Mouse (Mus musculus): ENCODE results near the gene Slc36a1. TPM values are rescaled to one million over a fixed set of nuclear protein-coding genes. Genes with fewer than 3 reads are reported as not detected.
A peak's percentile ranks its signal among the peaks of the same experiment; 100 is the strongest.

Gene Slc36a1
- total RNA-seq (2021), result 10 to 100 TPM; 12.1 to 13.7 TPM
- long read RNA-seq, experiment 1, partial matches to known transcripts, result 0 of 2 reads
- long read RNA-seq, experiment 1, other reads (novel, unspliced or antisense), result 2 of 2 reads
- long read RNA-seq, experiment 2, partial matches to known transcripts, result 2 of 7 reads
- long read RNA-seq, experiment 2, other reads (novel, unspliced or antisense), result 5 of 7 reads

DNA sequence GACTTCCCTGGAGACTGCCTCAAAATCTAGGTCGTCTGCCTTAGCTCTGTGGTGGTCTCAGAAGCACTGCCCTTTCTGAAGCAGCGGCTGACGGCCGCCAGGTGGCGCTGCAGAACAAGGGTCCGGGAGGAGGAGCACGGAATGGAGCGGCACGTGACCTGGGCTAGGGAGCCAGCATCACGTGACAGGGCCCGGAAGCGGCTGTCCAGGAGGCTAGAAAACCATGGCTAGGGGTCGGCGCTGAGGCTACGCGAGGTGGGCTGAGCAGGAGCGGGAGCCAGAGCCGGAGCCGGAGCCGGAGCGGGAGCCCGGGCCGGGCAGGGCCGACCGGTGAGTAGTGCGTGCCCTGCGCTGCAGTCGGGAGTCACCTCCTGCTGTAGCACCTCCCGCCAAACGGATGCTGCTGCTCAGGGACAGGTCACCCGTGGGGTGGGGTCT, at the start of gene Slc36a1:
Gene Slc36a1, plus strand, starts transcription at position 192 of the 438 bp plus-strand sequence.
- intact Hi-C loops (cut with DNase I), result loop anchor here (1.0 to 5.0 kb wide), 4 partner anchors 33 to 243 kb away; no protein-coding TSS in a partner anchor
- peak; percentile 98 to 99 for DNase-seq

DNA sequence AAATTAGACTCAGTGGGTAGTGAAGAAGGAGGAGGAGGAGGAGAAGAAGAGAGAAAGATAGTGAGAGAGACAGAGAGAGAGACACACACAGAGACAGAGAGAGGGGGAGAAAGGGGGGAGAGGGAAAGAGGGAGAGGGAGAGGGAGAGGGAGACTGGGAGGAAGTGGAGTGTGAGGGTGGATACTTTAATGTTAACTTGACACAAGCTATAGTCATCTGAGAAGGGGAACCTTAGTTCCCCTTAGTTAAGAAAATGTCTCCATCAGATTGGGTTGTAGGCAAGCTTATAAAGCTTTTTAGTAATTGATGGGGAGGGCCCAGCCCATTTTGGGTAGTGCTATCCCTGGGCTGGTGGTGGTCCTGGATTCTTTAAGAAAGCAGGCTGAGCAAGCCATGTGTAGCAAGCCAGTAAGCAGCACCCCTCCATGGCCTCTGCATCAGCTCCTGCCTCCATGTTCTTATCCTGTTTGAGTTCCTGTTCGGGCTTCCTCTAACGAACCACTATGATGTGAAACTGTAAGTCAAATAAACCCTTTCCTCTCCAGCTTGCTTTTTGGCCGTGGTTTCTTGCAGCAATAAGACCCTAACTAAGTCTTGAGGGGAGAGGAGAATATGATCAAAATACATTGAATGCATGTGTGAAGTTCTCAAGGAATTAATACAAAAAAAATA, 49.6 kb upstream of the Slc36a1 start:
- DNase-seq, result no peak
- intact Hi-C loops (cut with DNase I), result loop anchor here (5.0 kb wide), 3 partner anchors 57 to 277 kb away; partner anchors contain the start of gene Gm2a

DNA sequence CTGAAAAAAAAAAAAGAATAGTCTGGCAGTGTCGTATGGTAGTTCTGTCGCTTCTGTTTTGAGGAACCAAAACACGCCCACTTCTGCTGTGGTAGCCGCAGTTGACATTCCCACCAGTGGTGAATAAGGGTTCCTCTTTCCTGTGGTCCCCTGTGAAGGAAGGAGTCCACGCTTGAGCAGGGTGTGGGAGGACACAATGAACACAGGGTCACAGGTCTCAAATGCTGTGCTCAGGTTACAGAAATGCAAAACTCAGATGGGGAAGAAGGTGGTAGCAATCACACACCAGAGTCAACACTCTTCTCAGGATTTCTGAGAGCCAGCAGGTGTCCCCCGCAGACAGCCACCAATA, 49.1 kb upstream of the Slc36a1 start:
- no peak for DNase-seq
- intact Hi-C loops (cut with DNase I), result loop anchor here (5.0 kb wide), 3 partner anchors 58 to 278 kb away; partner anchors contain the start of gene Gm2a

- peak; percentile 76 to 90 for DNase-seq
- intact Hi-C loops (cut with DNase I), result loop anchor here (2.0 to 5.0 kb wide), 4 partner anchors 62 to 282 kb away; partner anchors contain the start of gene Gm2a
Measured at GRCm38 (mm10) chr11:55158785-55159359, 45.3 kb upstream of the Slc36a1 start.

DNA sequence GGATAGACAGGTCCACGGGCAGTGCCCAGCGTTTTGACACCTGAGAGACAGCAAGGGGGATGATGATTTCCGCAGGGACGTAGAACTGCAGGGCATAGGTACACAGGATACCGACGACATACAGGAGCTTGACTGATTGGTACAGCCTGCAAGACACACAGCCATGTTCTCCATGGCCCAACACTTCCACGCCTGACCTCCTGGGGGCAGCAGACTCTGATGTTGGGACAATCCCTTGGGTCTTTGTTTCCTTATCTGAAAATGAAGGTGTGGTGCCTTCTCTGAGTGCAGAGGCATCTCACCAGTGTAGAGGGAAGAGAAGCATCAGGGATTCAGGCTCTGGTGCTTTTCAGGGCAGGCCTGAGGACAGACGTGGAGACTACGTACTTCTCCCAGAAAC, 41.5 kb upstream of the Slc36a1 start:
- DNase-seq, result peak; percentile 33 to 49
- intact Hi-C loops (cut with DNase I), result loop anchor here (5.0 kb wide), 1 partner anchor 75 kb away; no protein-coding TSS in a partner anchor

- peak; percentile 26 to 61 for DNase-seq
- intact Hi-C loops (cut with DNase I), result loop anchor here (5.0 kb wide), 1 partner anchor 73 kb away; no protein-coding TSS in a partner anchor
Measured at GRCm38 (mm10) chr11:55164723-55165122, 39.4 kb upstream of the Slc36a1 start.

DNA sequence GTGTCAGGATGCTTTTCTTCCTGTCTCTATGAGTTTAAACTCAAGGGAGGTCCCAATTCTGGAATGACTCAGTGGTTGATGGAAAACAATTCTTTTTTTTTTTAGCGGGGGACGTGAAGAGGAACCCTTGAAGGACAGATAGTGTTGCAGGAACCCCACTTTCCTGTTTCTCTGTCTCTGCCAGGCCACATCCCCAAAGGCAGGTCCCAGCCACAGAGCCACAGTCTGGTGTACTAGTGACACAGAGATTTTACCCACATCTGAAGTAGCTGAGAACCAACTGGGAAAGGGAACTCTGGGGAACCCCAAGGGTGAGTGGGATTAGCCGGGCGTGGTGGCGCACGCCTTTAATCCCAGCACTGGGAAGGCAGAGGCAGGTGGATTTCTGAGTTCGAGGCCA, 38.4 kb upstream of the Slc36a1 start:
- intact Hi-C loops (cut with DNase I), result no loop called here
- DNase-seq, result no peak

- intact Hi-C loops (cut with DNase I), result no loop called here
Measured at GRCm38 (mm10) chr11:55168504-55168903, 35.6 kb upstream of the Slc36a1 start.

GRCm38 (mm10) chr11:55168914-55169313, 35.2 kb upstream of the Slc36a1 start:
- intact Hi-C loops (cut with DNase I), result no loop called here

More at GRCm38 (mm10) chr11:55168504-55168903, 35.6 kb upstream of the Slc36a1 start:
- no peak for DNase-seq

GRCm38 (mm10) chr11:55170501-55170900, 33.6 kb upstream of the Slc36a1 start:
- intact Hi-C loops (cut with DNase I), result no loop called here
- DNase-seq, result no peak

More at GRCm38 (mm10) chr11:55168914-55169313, 35.2 kb upstream of the Slc36a1 start:
- no peak for DNase-seq

GRCm38 (mm10) chr11:55178830-55179229, 25.3 kb upstream of the Slc36a1 start:
- intact Hi-C loops (cut with DNase I), result no loop called here
- no peak for DNase-seq

DNA sequence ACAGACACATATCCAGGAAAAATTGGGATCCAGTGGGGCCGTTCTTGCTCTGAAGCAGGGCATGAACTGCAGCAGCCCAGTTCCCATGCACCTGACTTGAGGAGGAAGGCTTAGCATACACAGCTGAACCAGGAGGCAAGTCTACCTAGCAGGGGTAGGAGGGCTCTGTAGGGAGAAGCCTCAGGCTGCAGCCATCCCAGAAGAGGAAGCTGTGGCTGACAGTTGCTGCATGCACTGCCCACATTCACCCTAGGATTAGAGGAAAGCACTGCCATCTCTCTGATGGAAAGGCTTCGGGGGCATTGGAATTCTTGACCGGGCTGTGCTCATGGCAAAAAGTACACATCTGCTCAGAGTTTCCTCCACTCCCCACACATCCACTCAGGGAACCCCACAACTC, 24.3 kb upstream of the Slc36a1 start:
- no peak for DNase-seq
- intact Hi-C loops (cut with DNase I), result no loop called here

DNA sequence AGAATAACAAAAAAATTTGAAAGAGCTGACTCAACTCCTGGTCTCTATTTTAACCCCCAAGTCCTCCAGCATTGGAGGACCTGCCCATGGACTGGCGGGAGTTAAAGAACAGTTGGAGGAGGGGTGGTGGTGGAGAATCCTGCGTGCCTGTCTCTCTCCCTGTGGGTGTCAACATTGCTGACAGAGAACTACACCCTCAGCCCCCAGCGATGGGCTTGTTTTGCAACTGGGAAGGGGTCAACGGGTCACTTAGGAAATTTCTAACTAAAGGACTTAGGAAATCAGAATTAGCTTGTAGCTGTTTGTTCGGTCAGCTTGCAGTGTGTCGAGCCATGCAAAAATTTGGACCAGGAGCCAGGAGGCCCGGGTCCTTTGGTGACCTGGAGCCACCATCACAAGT, 21.0 kb upstream of the Slc36a1 start:
- intact Hi-C loops (cut with DNase I), result no loop called here
- DNase-seq, result no peak

DNA sequence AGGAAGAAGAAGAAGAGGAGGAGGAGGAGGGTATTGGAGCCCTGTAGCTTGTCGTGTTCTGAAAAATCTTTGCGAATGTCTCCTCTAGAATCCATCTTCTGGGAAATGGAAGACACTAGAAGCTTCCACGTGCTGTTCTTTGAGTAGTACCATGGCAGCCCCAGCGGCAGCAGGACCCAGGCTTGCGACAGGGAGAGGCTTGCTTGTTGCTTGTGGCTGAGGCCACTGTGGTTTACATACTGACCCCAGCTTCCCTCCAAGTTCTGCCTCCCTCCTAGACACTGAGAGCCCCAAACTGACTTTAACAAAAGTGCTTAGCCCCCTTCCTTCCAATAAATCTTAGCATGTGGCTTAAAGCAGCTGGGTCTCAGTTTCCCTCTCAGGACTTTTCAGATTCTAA, 19.9 kb upstream of the Slc36a1 start:
- no peak for DNase-seq
- intact Hi-C loops (cut with DNase I), result no loop called here

DNA sequence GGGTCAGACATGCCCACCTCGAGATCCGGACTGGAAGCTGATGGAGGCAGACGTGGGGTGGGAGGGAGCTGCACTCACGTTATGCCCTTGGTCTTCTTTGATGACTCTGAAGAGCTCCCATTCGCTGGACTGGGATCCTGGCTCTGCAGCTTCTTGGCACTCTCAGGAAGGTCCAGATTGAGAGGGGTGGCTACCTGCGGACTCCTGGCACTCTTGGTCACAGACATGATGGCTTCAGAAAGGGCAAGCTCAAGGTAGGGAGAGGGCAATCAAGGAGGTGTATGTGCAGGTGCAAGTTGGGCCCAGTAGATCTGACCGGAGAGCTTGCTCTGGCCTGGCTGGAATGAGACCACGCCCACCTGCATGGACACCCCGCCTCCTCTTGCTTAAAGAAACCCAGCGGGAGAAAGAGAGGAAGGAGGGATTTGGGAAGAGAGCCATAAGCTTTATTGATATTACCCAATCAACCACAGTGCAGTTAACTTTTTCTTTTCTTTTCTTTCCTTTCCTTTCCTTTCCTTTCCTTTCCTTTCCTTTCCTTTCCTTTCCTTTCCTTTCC, 19.3 kb upstream of the Slc36a1 start, which contains the start of gene Slc36a2:
Gene Slc36a2, minus strand, starts transcription at position 345 of the 559 bp plus-strand sequence.
- intact Hi-C loops (cut with DNase I), result no loop called here
- DNase-seq, result no peak

DNA sequence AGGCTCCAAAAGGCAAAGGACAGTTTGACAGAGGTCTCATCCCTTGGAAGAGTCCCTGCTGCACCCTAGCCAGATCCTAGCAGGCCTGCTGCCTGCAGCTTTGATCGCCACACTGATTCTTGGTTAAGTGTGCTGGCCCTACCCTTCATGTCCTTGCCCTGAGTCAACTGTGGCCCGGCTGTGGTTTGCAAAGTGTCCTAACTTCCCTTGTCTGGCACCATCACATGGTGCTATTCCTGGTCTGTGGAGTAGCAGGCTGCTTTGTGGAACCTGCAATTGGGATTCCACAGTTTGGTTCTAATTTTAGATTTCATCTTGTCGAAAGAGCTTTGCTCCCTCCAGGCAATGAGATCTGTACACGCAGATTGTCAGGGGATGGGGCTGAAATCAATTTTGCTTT, 16.9 kb upstream of the Slc36a1 start:
- intact Hi-C loops (cut with DNase I), result no loop called here
- DNase-seq, result peak in 1 of 2 experiments; percentile 31

DNA sequence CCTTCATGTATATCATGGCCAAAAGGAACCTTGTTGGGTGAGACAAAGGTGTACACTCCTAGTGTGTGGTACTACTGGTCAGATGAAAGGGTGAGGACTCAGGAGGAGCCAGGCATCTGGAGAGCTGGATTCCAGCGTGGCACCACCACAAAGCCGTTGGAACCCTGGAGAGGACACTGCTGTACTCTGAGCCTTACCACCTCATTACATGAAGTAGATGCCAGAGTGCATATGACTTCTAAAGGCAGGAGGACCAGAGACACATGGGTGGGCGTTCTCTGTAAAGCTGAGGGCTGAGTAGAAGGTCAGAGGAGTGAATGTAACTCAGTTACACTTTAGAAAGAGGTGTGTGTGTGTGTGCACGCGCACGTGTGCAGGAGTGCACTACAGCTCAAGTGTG, 16.4 kb upstream of the Slc36a1 start:
- DNase-seq, result no peak
- intact Hi-C loops (cut with DNase I), result no loop called here

- intact Hi-C loops (cut with DNase I), result no loop called here
- DNase-seq, result no peak
Measured at GRCm38 (mm10) chr11:55190216-55190615, 13.9 kb upstream of the Slc36a1 start.

DNA sequence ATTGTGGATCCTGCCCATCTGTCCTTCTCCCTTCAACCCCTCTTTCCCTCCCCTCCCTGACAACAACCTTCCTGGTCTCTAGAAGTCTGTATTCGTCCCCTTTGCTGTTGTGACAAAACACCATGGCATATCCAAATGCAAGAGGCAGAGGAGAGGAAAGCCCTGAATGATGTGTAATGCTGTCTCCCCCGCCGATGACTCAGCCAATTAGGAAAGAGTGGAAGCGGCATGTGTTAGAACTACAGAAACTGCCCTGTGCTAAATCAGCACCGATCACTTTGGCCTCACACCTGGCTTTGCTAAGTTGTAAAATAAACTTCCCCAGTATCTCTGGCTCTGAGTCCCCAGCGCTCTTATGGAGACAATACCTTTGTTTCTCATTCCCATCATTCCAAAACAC, 7.1 kb upstream of the Slc36a1 start:
- intact Hi-C loops (cut with DNase I), result no loop called here
- DNase-seq, result no peak

DNA sequence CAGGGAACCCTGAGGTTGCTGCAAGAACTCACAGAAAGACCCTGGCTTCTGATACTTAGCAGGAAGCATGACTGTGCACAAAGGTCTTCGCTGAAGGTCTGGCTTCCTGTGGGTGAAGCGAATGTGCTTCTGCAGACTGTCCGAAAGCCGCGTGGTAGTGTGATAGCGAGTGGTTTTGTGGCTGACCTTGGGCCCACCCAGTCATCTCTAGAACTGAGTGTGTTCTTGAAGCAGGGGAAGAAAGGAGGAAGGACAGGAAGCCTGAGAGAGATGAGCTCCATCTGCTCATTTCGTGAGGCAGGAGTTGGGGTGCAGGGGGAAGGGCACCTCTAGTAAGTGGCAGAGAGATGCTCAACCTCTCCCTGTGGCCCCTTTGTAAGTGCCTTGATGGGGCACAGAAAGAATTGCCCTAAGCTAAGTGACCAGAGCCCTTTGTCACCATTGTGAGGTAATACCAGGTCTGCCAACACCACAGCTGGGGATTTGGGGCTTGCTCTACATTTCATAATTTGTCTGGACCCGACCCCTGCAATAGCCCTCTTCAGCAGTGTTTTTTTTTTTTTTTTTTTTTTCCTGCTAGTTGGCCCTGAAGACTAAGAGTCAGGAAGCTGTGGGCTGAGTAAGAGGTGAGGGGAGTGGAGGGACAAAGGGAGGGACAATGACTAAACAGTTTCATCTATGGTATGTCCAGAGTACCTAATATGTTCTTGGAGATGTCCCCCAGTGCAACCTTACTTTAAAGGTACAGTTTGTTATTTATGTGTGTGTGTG, 6.2 kb upstream of the Slc36a1 start:
- intact Hi-C loops (cut with DNase I), result no loop called here

More for the DNA sequence above, 6.2 kb upstream of the Slc36a1 start:
- DNase-seq, result no peak
